Mouse (Mus musculus): ENCODE measurements at regions not wholly inside any gene's neighbourhood (a gene's known extent, or its start where the extent isn't known, plus 50 kb on each side); places are given as distances from the start of the nearest gene placed in this dataset.

DNA sequence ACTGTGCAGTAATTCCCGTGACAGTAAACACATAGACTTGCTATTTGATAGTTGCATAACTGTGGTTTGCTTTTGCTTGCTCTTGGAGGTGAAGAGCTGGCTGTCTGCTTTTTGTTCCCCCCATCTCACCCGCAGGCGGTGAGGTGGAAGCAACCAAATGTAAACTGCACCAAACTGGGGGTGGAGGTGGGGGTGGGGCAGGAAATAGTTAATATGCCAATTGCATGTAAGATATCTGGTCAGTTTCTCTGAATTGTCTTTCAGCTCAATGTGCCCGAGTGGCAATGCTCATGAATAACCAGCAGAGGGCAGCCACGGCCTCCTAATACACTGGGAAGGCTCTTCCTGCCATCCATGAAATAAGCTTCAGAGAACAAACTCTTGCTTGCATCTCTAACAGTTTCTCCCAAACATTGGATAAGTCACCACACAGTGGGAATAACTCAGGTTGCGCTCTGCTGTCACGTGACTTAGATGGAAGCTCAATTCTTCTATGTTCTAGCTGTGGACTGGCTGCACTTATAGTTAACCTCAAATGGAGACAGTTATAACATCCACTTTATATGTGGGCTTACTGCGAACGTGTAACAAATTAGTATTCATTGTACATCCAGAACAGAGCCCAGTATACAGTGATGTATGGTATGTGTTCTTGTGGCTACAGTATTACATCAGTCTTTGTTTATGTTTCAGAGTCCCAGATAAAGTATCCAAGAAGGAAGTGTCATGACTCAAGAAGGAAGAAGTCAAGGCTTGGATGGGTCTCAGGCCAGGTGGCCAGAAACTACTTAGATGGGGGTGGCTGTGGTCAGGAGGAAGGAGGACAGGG lies 62.0 kb upstream of the Egflam start:
- H3K4me1 ChIP-seq: no peaks in the 10 kb centered on the region
- peak; percentile 86 for ATAC-seq (replicated peaks)
- no peak overlapping the region for H3K4me2 ChIP-seq
- no peaks in the 10 kb centered on the region for H3K27me3 ChIP-seq (replicated peaks)
- 36% methylated on average over 9 of the region's 9 CpGs for WGBS
- no peak overlapping the region for H3K9ac ChIP-seq
- H3K9me3 ChIP-seq: no peaks in the 10 kb centered on the region
- no peak overlapping the region for H3K4me3 ChIP-seq
- H3K27ac ChIP-seq: no peak overlapping the region
- H3K36me3 ChIP-seq (replicated peaks): no peaks in the 10 kb centered on the region

DNA sequence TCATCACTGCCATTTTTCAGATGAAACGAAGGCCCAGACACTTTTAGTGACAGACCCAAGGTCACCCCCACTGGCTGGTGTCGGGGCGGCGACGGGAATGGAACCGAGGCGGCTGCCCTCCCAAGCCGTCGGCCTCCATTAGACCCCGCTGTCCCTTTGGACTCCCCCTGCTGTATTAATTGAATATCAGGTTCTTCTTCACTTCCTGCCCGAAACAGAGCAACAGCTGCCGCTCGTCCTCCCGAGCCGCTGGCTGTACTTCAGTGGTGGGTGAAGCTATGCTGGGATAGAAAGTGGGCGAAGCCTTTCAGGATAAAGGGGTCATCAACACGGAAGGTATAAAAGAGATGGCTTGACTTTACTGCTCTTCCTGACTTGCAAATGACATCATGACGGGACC lies 64.4 kb upstream of the Egflam start:
- Histone ChIP-seq H3K4me1 (no peaks in the 10 kb centered on the region), H3K27ac (no peak overlapping the region), H3K9ac (no peak overlapping the region), H3K9me3 (no peaks in the 10 kb centered on the region), H3K4me3 (no peak overlapping the region), H3K4me2 (no peak overlapping the region), H3K36me3 (replicated peaks) (no peaks in the 10 kb centered on the region), H3K27me3 (replicated peaks) (no peaks in the 10 kb centered on the region)
- no peak for ATAC-seq (replicated peaks)
- 85% methylated on average over 18 of the region's 18 CpGs for WGBS

DNA sequence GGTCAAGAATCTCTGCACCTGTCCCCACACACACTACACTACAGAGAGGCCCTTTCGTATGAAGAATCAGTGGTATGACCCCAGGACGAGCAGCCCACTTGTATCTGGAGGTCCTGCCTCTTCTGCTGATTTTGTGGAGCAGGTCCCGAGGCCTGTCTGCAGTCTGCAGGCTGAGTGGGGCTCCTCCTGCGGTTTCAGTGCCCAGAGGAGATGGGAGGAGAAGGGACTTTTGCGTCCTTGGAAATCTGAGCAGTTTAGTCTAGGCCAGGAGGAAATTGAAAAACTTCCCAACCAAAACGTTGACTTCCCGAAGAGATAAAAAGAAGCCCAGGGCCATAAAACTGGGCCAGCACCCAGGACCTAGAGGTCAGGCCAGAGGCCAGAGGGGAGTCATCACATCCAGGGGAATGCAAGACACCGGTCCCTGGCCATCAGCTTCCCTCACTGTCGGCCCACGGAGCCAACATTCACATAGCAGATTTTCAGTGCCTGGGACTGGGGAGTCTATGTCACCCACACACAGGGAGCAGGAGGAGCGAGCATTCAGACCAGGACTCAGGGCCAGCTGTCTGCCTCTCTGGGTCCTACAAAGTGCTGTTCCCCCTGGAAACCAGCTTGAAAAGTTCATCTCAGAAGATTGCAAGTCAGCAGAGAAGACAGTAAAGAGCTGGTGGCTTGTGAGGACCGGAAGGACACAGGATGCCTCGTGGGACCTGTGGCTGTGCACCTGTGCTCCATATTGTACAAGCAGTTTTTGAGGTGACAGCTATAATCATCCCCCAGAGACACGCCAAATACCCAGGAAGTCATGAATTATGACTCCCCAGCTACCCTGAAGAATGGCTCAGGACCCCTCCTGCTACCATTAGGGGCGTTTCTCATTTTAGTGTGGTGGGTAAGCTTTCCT lies 65.5 kb upstream of the Egflam start:
- no peak for ATAC-seq (replicated peaks)
- Histone ChIP-seq H3K27ac (no peak overlapping the region), H3K4me1 (no peaks in the 10 kb centered on the region), H3K9ac (no peak overlapping the region), H3K4me3 (no peak overlapping the region), H3K9me3 (no peaks in the 10 kb centered on the region), H3K36me3 (replicated peaks) (no peaks in the 10 kb centered on the region), H3K4me2 (no peak overlapping the region), H3K27me3 (replicated peaks) (no peaks in the 10 kb centered on the region)
- 84% methylated on average over 15 of the region's 15 CpGs for WGBS

DNA sequence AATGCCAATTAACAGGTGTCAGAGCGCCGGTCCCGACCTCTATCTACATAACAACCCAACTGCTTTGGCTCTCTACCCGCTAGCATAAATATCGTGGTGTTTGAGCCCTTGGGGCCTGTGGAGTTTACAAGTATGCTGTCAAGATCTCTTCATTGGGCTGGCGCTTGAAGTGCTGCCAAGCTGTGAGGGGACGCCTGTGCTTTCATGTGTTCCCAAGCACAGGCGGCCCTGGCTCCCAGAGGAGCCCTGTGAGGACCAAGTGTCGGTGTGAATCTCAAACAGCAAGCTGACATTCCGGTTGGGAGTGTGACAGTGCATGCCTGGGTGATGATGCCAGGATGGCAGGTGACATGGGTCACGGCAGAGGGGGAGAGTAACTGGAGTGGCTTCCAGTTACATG lies 82.0 kb upstream of the Egflam start:
- no peak overlapping the region for H3K27ac ChIP-seq
- 0 out of 2 replicates have a peak overlapping the region, but pooled peaks have one; percentile 4 for H3K4me2 ChIP-seq
- H3K9ac ChIP-seq: no peak overlapping the region
- ATAC-seq (replicated peaks): peak; percentile 91
- H3K36me3 ChIP-seq (replicated peaks): no peaks in the 10 kb centered on the region
- no peak overlapping the region for H3K4me3 ChIP-seq
- H3K4me1 ChIP-seq: peaks cover 6% of the 10 kb centered on the region
- H3K9me3 ChIP-seq: no peaks in the 10 kb centered on the region
- no peaks in the 10 kb centered on the region for H3K27me3 ChIP-seq (replicated peaks)
- WGBS: 14% methylated on average over 11 of the region's 11 CpGs

DNA sequence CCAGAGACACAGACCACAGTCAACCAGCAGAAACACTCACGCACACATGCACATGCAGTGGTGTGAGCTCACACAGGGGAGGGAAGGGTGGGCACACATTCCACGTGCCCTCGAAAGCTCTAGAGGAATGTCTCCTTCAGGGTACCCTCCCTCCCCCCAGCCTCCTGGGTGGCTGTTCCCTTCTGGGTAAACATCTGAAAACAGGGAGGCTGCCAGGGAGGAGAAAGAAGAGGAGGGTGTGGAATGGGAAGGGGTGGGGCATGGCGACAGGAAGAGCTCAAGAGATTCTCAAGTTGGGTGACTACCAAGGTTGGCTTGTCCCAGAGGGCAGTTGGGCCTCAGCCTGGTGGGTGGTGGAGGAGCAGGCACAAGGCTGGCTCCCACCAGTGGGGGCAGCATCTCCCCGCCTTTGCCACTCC lies 82.6 kb upstream of the Egflam start:
- ATAC-seq (replicated peaks): peak; percentile 70
- H3K9me3 ChIP-seq: no peaks in the 10 kb centered on the region
- H3K4me1 ChIP-seq: peaks cover 6% of the 10 kb centered on the region
- no peak overlapping the region for H3K4me2 ChIP-seq
- no peak overlapping the region for H3K27ac ChIP-seq
- 42% methylated on average over 5 of the region's 5 CpGs for WGBS
- H3K36me3 ChIP-seq (replicated peaks): no peaks in the 10 kb centered on the region
- H3K4me3 ChIP-seq: no peak overlapping the region
- no peaks in the 10 kb centered on the region for H3K27me3 ChIP-seq (replicated peaks)
- H3K9ac ChIP-seq: no peak overlapping the region

DNA sequence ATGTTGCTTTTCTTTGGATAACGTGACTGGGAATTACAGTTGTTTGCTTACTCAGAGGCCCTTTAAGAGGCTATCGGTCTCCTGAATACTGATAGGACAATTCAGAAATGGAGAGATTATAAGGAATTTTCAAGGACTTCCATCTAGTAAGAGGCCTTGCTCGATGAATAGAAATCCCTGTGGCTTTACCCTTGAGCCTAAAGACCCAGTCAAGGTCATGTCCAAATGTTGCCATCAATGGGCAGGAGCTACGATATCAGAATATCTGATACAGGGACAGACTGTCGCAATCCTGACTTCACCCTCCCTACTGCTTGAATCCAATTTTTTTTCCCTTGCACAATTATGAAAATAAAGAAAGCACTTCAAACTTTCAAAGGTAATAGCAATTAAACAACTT lies 85.5 kb upstream of the Egflam start:
- H3K27me3 ChIP-seq (replicated peaks): no peaks in the 10 kb centered on the region
- H3K9me3 ChIP-seq: no peaks in the 10 kb centered on the region
- H3K9ac ChIP-seq: no peak overlapping the region
- 67% methylated on average over 5 of the region's 5 CpGs for WGBS
- H3K4me3 ChIP-seq: no peak overlapping the region
- H3K27ac ChIP-seq: no peak overlapping the region
- H3K36me3 ChIP-seq (replicated peaks): no peaks in the 10 kb centered on the region
- H3K4me2 ChIP-seq: no peak overlapping the region
- no peak for ATAC-seq (replicated peaks)
- peaks cover 6% of the 10 kb centered on the region for H3K4me1 ChIP-seq

DNA sequence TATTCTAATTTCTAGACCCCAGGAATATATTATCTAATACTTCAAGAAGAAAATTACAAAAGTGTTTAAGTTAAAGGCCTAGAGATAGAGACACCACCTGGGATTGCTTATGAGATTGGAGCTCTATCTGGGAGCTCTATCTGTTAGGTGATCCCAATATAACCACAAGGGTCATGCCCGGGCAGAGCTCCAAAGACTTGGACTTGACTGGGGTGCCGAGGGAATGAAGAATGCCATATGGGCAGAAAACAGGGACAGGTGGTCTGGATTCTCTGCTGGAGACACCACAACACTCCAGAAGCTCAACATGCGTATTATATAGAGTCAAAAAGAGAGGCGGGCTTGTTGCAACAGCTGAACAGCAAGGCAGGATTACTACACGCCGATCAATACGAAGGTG lies 92.9 kb upstream of the Egflam start:
- Histone ChIP-seq H3K4me2 (no peak overlapping the region), H3K9ac (no peak overlapping the region), H3K27ac (no peak overlapping the region), H3K4me1 (no peaks in the 10 kb centered on the region), H3K36me3 (replicated peaks) (no peaks in the 10 kb centered on the region), H3K4me3 (no peak overlapping the region), H3K9me3 (no peaks in the 10 kb centered on the region), H3K27me3 (replicated peaks) (no peaks in the 10 kb centered on the region)
- WGBS: 95% methylated on average over 7 of the region's 7 CpGs
- no peak for ATAC-seq (replicated peaks)

DNA sequence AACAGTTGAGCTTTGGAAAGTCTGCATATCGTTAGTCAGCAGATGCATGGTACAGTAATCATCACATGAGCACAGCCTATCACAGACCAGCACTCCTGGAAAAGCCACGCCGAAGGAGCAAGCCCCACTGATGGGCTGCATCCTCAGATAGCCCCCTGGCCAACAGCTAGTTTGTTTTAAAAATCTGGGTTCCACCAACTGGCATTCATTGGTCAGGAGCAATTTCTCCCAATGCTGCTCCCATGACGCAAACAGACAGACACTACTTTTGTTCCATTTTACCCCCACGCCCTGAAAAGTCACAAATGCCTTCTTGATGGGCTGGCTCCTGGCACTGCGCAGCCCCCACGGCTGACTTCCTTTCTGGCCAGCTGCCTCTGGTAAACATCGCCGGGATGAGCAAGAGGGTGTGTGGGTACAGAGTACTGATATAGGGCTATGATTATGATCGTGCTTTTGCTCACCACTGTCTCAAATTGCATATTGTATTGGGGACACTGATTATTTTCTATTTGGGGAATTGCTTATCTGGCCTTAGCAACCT lies 95.0 kb upstream of the Egflam start:
- Histone ChIP-seq H3K9me3 (no peaks in the 10 kb centered on the region), H3K27me3 (replicated peaks) (no peaks in the 10 kb centered on the region), H3K9ac (no peak overlapping the region), H3K4me2 (no peak overlapping the region), H3K36me3 (replicated peaks) (no peaks in the 10 kb centered on the region), H3K4me3 (no peak overlapping the region), H3K4me1 (no peaks in the 10 kb centered on the region), H3K27ac (no peak overlapping the region)
- 94% methylated on average over 10 of the region's 10 CpGs for WGBS
- no peak for ATAC-seq (replicated peaks)

DNA sequence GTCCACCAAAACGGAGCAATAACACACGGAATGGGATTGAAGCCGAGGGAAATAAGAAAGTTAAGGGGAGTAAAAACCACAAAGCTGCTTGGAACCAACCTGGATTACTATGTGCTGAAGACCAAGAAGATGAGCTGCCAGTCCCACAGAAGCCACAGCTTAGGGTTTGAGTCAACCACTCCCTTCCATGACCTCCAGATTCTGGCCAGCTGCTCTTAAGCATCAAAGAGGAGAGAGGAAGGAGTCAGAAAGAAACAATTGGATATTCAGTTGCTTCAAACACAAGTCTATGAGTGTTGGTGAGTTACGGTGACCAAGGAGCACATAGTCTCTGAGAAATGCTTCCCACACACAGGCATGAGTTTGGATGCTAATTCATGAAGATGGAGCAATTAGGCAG lies 99.7 kb upstream of the Egflam start:
- no peak overlapping the region for H3K27ac ChIP-seq

DNA sequence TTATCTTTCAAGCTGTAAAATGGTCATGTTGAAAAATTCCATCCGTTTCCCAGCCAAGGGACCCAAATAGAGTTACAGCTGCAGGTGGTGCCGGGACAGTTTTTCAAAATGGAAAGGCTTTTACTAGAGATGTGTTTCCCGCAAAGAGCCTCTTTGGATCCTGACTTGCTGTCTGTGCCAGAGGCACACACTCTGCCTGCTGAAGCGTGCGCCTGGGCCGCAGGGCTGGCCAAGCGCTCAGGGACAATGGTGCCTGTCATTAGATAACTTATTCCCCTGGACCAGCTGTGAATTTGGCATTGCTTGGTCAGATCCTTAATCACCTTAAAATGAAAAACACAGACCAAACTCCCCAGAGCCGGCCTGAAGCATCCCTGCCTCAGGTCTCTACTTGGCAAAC lies 110.3 kb upstream of the Egflam start:
- Histone ChIP-seq H3K27me3 (replicated peaks) (no peaks in the 10 kb centered on the region), H3K36me3 (replicated peaks) (no peaks in the 10 kb centered on the region), H3K27ac (no peak overlapping the region), H3K4me2 (no peak overlapping the region), H3K9ac (no peak overlapping the region), H3K4me1 (no peaks in the 10 kb centered on the region), H3K9me3 (no peaks in the 10 kb centered on the region), H3K4me3 (no peak overlapping the region)
- no peak for ATAC-seq (replicated peaks)
- 31% methylated on average over 8 of the region's 8 CpGs for WGBS

More for the DNA sequence above, 99.7 kb upstream of the Egflam start:
- Histone ChIP-seq H3K9me3 (no peaks in the 10 kb centered on the region), H3K36me3 (replicated peaks) (no peaks in the 10 kb centered on the region), H3K4me2 (no peak overlapping the region), H3K9ac (no peak overlapping the region), H3K4me1 (no peaks in the 10 kb centered on the region), H3K4me3 (no peak overlapping the region), H3K27me3 (replicated peaks) (no peaks in the 10 kb centered on the region)
- no peak for ATAC-seq (replicated peaks)
- 94% methylated on average over 4 of the region's 4 CpGs for WGBS

DNA sequence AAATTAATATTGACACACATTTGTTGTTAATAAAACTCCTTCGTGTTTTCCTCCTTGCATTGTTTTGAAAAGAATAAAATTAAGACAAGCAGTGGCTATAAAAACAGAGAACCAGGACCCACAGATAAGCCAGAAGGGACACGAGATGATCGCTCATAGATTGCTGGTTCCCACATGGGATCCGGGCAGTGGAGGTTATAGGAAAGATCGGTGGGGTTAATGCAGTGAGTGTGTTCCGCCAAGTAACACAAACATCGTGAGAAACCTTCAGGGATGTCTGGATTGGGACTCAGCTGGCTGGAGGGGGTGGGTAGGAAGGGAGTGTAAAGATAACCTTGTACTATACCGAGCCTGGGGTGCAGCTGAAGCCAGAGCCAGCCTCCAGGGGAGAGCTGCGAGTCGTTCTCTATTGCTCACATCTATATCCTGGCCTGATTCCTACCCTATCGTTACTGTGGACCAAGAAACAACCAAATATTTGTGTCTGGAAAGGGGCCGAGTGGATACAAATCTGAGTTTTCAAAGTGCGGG lies 116.6 kb upstream of the Egflam start:
- H3K9me3 ChIP-seq: no peaks in the 10 kb centered on the region
- no peaks in the 10 kb centered on the region for H3K4me1 ChIP-seq
- WGBS: 86% methylated on average over 13 of the region's 13 CpGs
- H3K27ac ChIP-seq: no peak overlapping the region
- H3K36me3 ChIP-seq (replicated peaks): no peaks in the 10 kb centered on the region
- H3K27me3 ChIP-seq (replicated peaks): no peaks in the 10 kb centered on the region
- ATAC-seq (replicated peaks): no peak
- H3K9ac ChIP-seq: no peak overlapping the region
- H3K4me2 ChIP-seq: no peak overlapping the region
- H3K4me3 ChIP-seq: no peak overlapping the region

DNA sequence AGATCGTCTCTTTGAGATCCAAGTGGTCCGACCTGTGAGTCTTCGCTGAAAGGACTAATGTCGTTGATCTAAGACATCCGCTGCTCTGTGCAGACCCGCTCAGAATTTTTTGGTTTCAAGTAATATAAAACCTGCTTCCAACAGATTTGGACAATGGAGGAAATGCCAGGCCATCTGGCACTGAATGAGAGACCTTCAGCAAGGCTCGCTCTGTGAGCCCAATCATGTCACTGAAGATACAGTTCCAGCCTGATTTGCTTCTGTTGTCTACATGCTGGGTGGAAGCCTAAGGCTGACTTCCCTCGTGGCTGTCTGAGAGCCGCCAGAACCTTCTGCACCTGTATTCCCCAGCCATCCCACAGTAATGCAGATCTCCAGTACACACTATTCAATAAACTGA lies 123.4 kb upstream of the Egflam start:
- H3K4me3 ChIP-seq: no peak overlapping the region
- H3K4me1 ChIP-seq: no peaks in the 10 kb centered on the region
- H3K9ac ChIP-seq: no peak overlapping the region
- H3K27me3 ChIP-seq (replicated peaks): no peaks in the 10 kb centered on the region
- 87% methylated on average over 9 of the region's 9 CpGs for WGBS
- H3K9me3 ChIP-seq: no peaks in the 10 kb centered on the region
- H3K36me3 ChIP-seq (replicated peaks): no peaks in the 10 kb centered on the region
- no peak overlapping the region for H3K27ac ChIP-seq
- no peak overlapping the region for H3K4me2 ChIP-seq
- ATAC-seq (replicated peaks): no peak
